ENCODE assay signal across 23 mouse cellular contexts in the genomic region with DNA sequence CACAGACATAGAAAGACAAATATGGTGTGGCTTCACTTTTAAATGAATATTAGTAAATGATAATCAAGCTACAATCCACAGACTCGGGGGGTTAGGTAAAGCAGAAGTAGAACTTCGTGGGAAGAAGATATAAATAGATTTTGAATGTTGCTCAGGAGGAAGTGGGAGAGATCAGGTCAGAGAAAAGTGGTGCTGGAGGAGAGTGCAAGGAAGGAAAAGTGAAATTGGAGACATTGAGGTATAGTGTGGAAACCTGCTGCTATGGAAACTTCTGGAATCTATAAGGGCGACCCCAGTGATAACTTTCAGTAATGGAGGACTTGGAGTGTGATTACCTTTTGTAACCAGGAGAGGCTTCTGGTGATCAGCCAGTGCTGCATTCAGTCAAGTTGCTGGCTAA.
DNase-seq lines count a peak whose midpoint lies in the region; ATAC-seq and TF ChIP-seq lines count a peak whose summit lies in the region.
"Had no signal": no experiment of that assay in that cellular context is flagged by ENCODE, and none has a peak within 500 bp of the region (broad histone marks: within the 10 kb centered on the region; RNA-seq: fewer than 3 reads in every experiment).

No protein-coding gene starts in this region.

- no peak overlapping the region for H3K27ac ChIP-seq in stomach, postnatal 0 days (replicated peaks)
- no peak overlapping the region for H3K27ac ChIP-seq in kidney, adult 2 months (ENCODE audit: insufficient read depth, low read depth, low read length)

- DNase-seq in stomach, postnatal 0 days (ENCODE audit: low spot score): no peak
- DNase-seq in lung, postnatal 36 days: no peak
- DNase-seq in kidney, adult 2 months: no peak
- no peak for DNase-seq in T-cell, adult 2 months (ENCODE audit: low spot score)
- DNase-seq: adrenal gland, adult 2 months; adrenal gland, adult 8-10 months; adrenal gland, postnatal 10 days; adrenal gland, postnatal 14 days; adrenal gland, postnatal 25 days; adrenal gland, postnatal 36 days; B cell, adult 2 months; cerebellum, adult 11 months; cerebellum, adult 11-12 months; cerebellum, adult 18-20 months had no signal

- no peak for TF ChIP-seq POLR2A in kidney, adult 2 months (IDR thresholded peaks at IDR 0.05; ENCODE audit: low read depth, low read length)

- TF ChIP-seq CTCF in stomach, postnatal 0 days (IDR thresholded peaks at IDR 0.05; ENCODE audit: low read depth): no peak
- TF ChIP-seq CTCF in kidney, adult 2 months (conservative IDR thresholded peaks at IDR 0.05; ENCODE audit: insufficient read depth, insufficient read length, low read depth, low read length): no peak

- H3K4me2 ChIP-seq in stomach, postnatal 0 days (replicated peaks; ENCODE audit: low read depth): no peak overlapping the region

- H3K9me3 ChIP-seq in stomach, postnatal 0 days (ENCODE audit: control insufficient read depth, low read length): no peaks in the 10 kb centered on the region

- H3K27me3 ChIP-seq in stomach, postnatal 0 days (ENCODE audit: control insufficient read depth, insufficient read depth, low read length): no peaks in the 10 kb centered on the region
- no peaks in the 10 kb centered on the region for H3K27me3 ChIP-seq in kidney, adult 2 months (replicated peaks; ENCODE audit: control insufficient read depth, insufficient read depth, low read length)
- H3K27me3 ChIP-seq: CH12.LX, Patski had no signal

- no peaks in the 10 kb centered on the region for H3K4me1 ChIP-seq in stomach, postnatal 0 days (replicated peaks; ENCODE audit: control insufficient read depth, insufficient read depth)
- H3K4me1 ChIP-seq in kidney, adult 2 months (ENCODE audit: control insufficient read depth, insufficient read depth, low read length): no peaks in the 10 kb centered on the region

- peak; percentile 78 for ATAC-seq in common myeloid progenitor, adult 5-6 weeks (replicated peaks; ENCODE audit: low read depth, poor library complexity, severe bottlenecking)
- peak; percentile 87 for ATAC-seq in granulocyte monocyte progenitor cell, adult 5-6 weeks (replicated peaks; ENCODE audit: poor library complexity, severe bottlenecking)
- peak; percentile 57 for ATAC-seq in megakaryocyte, adult 5-6 weeks (ENCODE audit: poor library complexity, severe bottlenecking)
- ATAC-seq in megakaryocyte progenitor cell, adult 5-6 weeks (replicated peaks; ENCODE audit: poor library complexity): peak; percentile 78
- ATAC-seq in stomach, postnatal 0 days (ENCODE audit: low FRiP score, low TSS enrichment): no peak
- ATAC-seq: activated CD4-positive, CD25-positive, alpha-beta regulatory T cell, adult 4 months; CD4-positive, CD25-positive, alpha-beta regulatory T cell, adult 4 months; Patski had no signal

- TF ChIP-seq EP300 in stomach, postnatal 0 days (optimal IDR thresholded peaks at IDR 0.05): no peak

- H3K9ac ChIP-seq in stomach, postnatal 0 days (ENCODE audit: low read length): no peak overlapping the region

- H3K36me3 ChIP-seq in stomach, postnatal 0 days (ENCODE audit: control insufficient read depth, insufficient read depth, low read length): no peaks in the 10 kb centered on the region
- H3K36me3 ChIP-seq in kidney, adult 2 months (ENCODE audit: control insufficient read depth, insufficient read depth, low read length): no peaks in the 10 kb centered on the region
- H3K36me3 ChIP-seq: G1E had no signal

- WGBS in stomach, postnatal 0 days: 69% methylated on average over 3 of the region's 3 CpGs
- WGBS in kidney, adult 2 months: 55% methylated on average over 3 of the region's 3 CpGs

- no peak overlapping the region for H3K4me3 ChIP-seq in stomach, postnatal 0 days (ENCODE audit: low read depth, low read length)
- no peak overlapping the region for H3K4me3 ChIP-seq in kidney, adult 2 months (ENCODE audit: insufficient read depth, low read depth, low read length)
